Mouse (Mus musculus) T-cell, adult 2 months (primary cell): ENCODE results near the gene Pgm3.
"Not testable (repeated sequence)": the region's sequence is repeated elsewhere in the genome, so short reads cannot be mapped to it uniquely, and the experiment has no call there.

Source experiments
- DNase-seq: peaks from one replicate; pipeline ENCODE4 v3.0.0; 2022; ENCODE audit warnings: low spot score

Gene Pgm3

DNA sequence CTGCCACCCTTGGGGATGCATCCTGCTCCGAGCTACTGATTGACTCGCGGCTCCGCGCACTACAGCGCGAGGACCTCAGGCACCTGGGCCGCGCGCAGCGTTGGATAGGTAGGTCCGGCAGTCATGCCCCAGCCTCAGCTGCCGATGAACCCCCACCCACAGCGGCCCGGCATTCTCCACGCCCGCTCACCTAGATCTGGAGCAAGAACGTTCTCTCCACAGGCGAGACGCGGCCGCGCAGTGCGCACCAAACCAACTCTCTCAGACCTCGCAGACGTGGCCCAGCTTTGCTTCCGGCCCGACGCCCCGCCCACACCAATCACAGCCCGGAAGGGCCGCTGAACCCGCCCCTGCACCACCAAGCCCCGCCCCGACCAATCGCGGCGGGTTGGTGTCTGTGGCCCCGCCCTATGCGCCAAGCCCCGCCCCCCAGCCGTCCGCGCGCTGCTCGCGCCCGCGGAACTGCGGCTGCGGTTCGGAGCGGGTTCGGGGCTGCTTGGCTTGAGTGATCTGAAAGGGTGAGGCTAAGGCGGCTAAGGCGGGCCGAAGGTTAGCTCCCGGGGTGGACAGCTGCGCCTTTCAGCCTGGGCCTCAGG, at the start of gene Pgm3, which contains the start of gene Rwdd2a:
Pgm3 (minus strand) TSS at position 303 of the 596 bp plus-strand sequence.
Rwdd2a (plus strand) TSS at position 452 of the 596 bp plus-strand sequence.
- DNase-seq, result peak; percentile 95

- DNase-seq, result no peak
These were observed 47.9 kb upstream of the Pgm3 start for GRCm38 (mm10) chr9:86619341-86620139.

GRCm38 (mm10) chr9:86617837-86618492, 46.3 kb upstream of the Pgm3 start:
- peak; percentile 16 for DNase-seq

GRCm38 (mm10) chr9:86615765-86616164, 44.1 kb upstream of the Pgm3 start:
- no peak for DNase-seq

- no peak for DNase-seq
These were observed 40.4 kb upstream of the Pgm3 start for GRCm38 (mm10) chr9:86612091-86612490.

DNA sequence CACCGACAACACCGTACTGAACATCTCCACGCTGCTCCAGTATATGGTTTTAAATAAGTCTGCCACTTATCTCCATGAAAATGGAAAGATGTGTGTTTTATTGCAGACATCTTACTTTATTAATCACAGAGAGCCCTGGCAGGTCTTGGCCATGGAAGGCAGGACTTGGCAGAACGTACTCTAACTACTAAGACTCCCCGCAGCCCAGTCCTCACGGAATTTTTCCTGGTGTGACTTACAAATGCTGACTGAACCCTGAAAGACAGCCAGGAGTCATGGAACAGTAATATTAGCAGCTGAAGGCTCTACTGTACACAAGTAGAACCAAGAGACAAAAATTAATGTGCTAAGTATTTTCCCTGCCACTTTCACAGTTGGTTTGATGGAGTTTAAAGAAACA, 34.1 kb upstream of the Pgm3 start:
- DNase-seq, result no peak

DNA sequence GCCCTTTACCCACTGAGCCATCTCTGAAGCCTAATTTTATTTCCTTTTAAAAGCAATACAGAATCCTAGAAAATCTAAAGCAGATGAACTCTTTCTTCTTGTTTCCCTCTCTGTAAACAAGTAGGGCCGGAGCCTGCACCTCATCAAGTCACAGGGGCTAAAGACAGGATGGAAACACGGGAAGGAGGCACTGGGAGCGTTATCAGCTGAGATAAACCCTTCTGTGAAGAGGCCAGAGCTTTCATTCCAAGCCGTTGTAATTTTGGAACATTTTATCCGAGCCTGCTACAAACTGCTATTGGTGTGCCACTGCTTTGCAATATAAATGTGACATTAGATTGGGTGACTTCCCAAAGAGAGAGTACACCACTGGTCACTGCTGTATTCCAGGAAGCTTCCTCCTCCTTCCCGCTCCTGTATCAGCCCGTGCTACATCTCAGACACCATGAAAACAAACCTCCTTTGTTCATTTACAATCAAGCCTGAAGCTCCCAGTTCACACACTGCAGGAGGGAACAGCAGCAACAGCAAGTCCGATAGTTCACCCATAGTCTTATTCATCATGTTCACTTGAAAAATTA, 28.2 kb upstream of the Pgm3 start:
- no peak for DNase-seq

GRCm38 (mm10) chr9:86596983-86597382, 25.3 kb upstream of the Pgm3 start:
- DNase-seq, result not testable (repeated sequence)

DNA sequence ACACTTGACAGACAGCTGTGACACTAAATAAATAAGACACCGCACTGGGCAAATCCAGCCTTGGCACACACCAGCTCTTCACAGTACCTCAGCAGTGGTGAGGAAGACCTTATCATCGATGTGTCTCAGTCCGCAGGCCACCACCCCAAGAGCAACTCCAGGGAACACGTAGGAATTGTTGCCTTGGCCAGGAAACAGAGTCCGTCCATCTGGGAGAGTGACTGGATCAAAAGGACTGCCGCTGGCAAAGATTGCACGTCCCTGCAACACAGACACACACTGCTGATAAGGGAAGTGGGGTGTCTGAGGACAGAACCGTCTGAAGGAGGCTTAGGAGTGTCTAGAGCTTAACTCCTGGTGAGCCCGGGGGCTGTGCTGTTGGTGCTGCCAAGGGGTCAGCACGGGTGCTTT, 22.7 kb upstream of the Pgm3 start:
- DNase-seq, result not testable (repeated sequence)

- no peak for DNase-seq
These were observed 21.3 kb upstream of the Pgm3 start for GRCm38 (mm10) chr9:86592676-86593668.

- DNase-seq, result no peak
These were observed 15.6 kb upstream of the Pgm3 start for GRCm38 (mm10) chr9:86587019-86587795.

DNA sequence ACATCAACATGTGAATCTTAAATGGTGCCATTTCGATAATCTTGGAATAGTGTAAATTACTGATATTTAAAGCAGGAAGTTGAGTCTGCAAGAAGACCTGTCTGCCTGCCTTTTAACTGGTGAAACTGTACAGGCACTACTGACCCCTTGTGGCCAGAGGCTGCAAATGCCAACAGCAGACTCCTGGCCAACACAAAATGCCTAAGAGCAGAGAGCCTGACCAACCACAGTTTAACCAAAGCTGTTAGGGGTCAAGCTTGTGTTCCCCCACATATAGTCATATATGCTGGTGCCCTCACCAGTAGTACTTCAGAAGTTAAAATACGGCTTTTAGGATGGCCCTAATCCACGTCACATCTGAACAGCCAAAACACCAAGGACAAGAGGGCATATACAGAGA, 12.1 kb upstream of the Pgm3 start:
- peak; percentile 61 for DNase-seq

DNA sequence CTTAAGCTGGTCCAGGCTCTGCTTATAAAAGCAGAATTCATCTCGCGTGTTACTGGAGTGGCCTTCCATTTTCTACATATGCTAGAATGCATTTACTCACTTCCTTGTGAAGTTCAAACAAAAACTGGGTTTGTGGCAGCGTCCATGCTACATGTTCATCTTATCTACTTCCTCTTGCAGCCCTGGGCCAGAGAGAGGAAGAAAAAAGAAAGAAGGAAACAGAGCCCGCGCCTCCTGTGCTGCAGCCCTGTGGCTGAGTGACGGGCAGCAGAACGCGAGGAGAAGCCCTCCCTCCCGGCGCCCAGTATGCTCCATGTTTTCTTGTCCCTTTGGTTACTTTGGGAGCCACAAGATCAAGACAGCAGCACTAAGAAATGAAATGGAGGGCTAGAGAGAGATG, 8.0 kb upstream of the Pgm3 start:
- no peak for DNase-seq

DNA sequence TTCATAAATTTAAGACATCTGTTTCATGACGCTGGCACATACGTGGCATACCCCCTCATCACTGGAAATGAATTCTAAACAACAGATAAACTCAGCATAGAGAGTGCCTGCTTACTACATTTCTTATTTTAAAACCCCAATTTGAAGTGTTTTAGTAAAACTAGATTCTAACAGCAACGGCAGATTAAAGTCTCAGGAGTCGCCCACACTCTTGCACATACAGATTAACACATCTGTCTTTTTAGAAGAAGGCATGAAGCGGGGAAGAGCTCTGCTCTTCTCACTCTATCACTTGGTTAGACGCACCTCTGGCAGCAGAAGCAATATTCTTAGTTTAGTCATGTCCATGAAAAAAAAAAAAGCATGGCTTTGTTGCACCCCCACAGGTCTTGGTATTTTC, 3.5 kb upstream of the Pgm3 start:
- DNase-seq, result no peak

- no peak for DNase-seq
These were observed 2.1 kb upstream of the Pgm3 start for GRCm38 (mm10) chr9:86573616-86574303.

DNA sequence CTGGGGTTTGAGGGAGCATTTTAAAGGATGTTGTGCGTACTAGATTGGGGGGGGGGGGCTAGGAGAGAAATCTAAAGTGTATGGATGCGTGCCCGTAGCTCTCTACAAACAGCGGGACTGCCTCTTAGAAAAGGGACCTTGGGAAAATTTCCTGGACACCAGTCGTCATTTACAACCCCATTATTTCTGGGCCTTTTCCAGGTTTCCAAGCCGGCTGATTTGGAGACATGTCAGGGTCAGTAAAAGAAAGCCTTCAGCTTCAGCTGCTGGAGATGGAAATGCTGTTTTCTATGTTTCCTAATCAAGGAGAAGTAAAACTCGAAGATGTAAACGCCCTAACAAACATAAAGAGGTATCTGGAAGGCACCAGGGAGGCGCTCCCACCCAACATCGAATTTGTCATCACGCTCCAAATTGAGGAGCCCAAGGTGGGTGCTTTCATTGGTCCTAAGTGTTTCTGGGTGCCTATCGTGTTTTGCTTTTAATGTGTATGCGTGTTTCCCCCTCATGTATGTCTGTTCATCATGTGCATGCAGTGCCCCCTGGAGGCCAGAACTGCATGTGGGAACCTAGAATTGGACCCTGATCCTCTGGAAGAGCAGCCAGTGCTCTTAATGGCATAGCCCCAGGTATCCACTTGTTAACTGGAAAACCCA, 1.1 kb upstream of the Pgm3 start:
- peak; percentile 82 for DNase-seq

GRCm38 (mm10) chr9:86572196-86572595, 554 bp upstream of the Pgm3 start:
- peak; percentile 42 for DNase-seq

- DNase-seq, result no peak
These were observed 696 bp downstream of the Pgm3 start for GRCm38 (mm10) chr9:86570946-86571345.

DNA sequence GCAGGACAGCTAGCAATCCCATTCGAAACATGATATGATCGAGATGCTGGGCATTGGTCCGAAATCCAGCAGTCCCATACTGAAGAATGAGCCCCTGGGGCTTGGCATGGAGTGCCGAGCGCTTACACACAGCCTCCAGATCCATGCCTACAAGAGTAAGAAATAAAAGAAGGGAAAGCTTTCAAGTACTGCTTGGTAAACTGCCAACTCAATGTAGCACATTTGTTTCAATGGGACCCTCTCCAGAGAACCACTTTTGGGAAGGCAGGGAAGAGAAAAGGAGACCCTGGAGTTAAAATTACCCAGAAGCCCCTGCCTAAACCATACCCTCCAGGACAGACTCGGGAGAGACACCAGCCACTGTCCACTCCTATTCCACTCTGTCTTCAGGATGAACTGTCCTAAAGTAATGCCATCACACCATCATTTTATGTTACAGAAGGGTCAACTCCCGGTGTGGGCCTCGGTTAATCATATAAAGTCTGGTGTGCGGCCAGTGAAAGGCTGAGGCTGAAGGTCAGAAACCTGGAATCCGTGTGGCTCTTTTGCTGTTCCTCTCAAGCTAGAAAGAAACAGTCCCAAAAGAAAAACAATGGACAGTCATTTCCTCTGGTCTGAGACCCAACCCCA, 1.3 kb downstream of the Pgm3 start:
- DNase-seq, result no peak
